Mouse (Mus musculus) thymus, postnatal 10 days (tissue): ENCODE data around the gene Bad.

ENCODE experiments used
- DNase-seq, 2 experiments: peaks; one replicate each; pipeline ENCODE4 v3.0.0; 2021; ENCODE audit warnings: low spot score in 2 of 2

Gene Bad

GRCm38 (mm10) chr19:6968491-6969271, 27.0 kb downstream of the Bad start:
- no peak for DNase-seq

GRCm38 (mm10) chr19:6969291-6969664, 27.6 kb downstream of the Bad start:
- DNase-seq: no peak

GRCm38 (mm10) chr19:6969665-6970381, 28.2 kb downstream of the Bad start:
- peak in 1 of 2 experiments; percentile 74 for DNase-seq

GRCm38 (mm10) chr19:6970460-6971085, 28.9 kb downstream of the Bad start:
- DNase-seq: no peak

GRCm38 (mm10) chr19:6971644-6972043, 30.0 kb downstream of the Bad start:
- DNase-seq: no peak

GRCm38 (mm10) chr19:6972247-6972917, 30.7 kb downstream of the Bad start:
- DNase-seq: no peak

GRCm38 (mm10) chr19:6973581-6974190, 32.0 kb downstream of the Bad start:
- no peak for DNase-seq

GRCm38 (mm10) chr19:6974211-6975205, 32.8 kb downstream of the Bad start, which contains the start of gene Ppp1r14b:
Gene Ppp1r14b (plus strand): TSS chr19:6974968.
- peak; percentile 81 to 83 for DNase-seq

GRCm38 (mm10) chr19:6975537-6976521, 34.2 kb downstream of the Bad start, which contains the start of gene Plcb3:
Gene Plcb3 (minus strand): TSS chr19:6976470.
- peak; percentile 88 to 94 for DNase-seq

GRCm38 (mm10) chr19:6977759-6978638, 36.3 kb downstream of the Bad start:
- DNase-seq: no peak

GRCm38 (mm10) chr19:6978639-6978974, 36.9 kb downstream of the Bad start:
- DNase-seq: no peak

- peak in 1 of 2 experiments; percentile 42 for DNase-seq
Measured at GRCm38 (mm10) chr19:6979001-6979479, 37.4 kb downstream of the Bad start.

- peak; percentile 99 to 100 for DNase-seq
Measured at GRCm38 (mm10) chr19:6979486-6980380, 38.1 kb downstream of the Bad start.

GRCm38 (mm10) chr19:6980381-6981093, 38.9 kb downstream of the Bad start, which contains the start of gene Fkbp2:
Gene Fkbp2 (minus strand): TSS chr19:6980501.
- peak; percentile 98 for DNase-seq

GRCm38 (mm10) chr19:6981465-6981864, 39.8 kb downstream of the Bad start:
- DNase-seq: no peak

- no peak for DNase-seq
Measured at GRCm38 (mm10) chr19:6983621-6984020, 42.0 kb downstream of the Bad start.
